Mouse (Mus musculus): Measurements from ENCODE around the gene Zfp791. TPM values are rescaled to one million over a fixed set of nuclear protein-coding genes. Genes with fewer than 3 reads are reported as not detected.

Gene Zfp791
- polyA plus RNA-seq, 1 experiment from 2014 or later, result 1.1 TPM

- peaks cover 34% of the 10 kb centered on the region for H3K36me3 ChIP-seq (ENCODE audit: control insufficient read depth, insufficient read depth)
- 0% methylated on average over 2 of the region's 2 CpGs for WGBS
- no peak for ATAC-seq (replicated peaks; ENCODE audit: extremely low read depth, insufficient read depth, low FRiP score)
These were observed 45.9 kb downstream of the Zfp791 start for GRCm38 (mm10) chr8:85076993-85077392.

GRCm38 (mm10) chr8:85076001-85076400, 46.9 kb downstream of the Zfp791 start:
- no peak for ATAC-seq (replicated peaks; ENCODE audit: extremely low read depth, insufficient read depth, low FRiP score)
- Histone ChIP-seq H3K4me2 (ENCODE audit: low read depth, low read length) (no peak overlapping the region), H3K4me3 (ENCODE audit: low read length) (no peak overlapping the region), H3K4me1 (ENCODE audit: control insufficient read depth, insufficient read depth, low read length) (peaks cover 19% of the 10 kb centered on the region), H3K9me3 (replicated peaks; ENCODE audit: control insufficient read depth, low read length) (no peaks in the 10 kb centered on the region), H3K9ac (ENCODE audit: low read length) (no peak overlapping the region), H3K36me3 (ENCODE audit: control insufficient read depth, insufficient read depth) (peaks cover 34% of the 10 kb centered on the region), H3K27me3 (ENCODE audit: control insufficient read depth, insufficient read depth, low read length) (no peaks in the 10 kb centered on the region), H3K27ac (ENCODE audit: low read length) (no peak overlapping the region)
- WGBS, result 76% methylated on average over 9 of the region's 9 CpGs

More at GRCm38 (mm10) chr8:85076993-85077392, 45.9 kb downstream of the Zfp791 start:
- no peak overlapping the region for H3K27ac ChIP-seq (ENCODE audit: low read length)
- no peak overlapping the region for H3K4me3 ChIP-seq (ENCODE audit: low read length)
- no peak overlapping the region for H3K4me2 ChIP-seq (ENCODE audit: low read depth, low read length)
- H3K9me3 ChIP-seq (replicated peaks; ENCODE audit: control insufficient read depth, low read length), result no peaks in the 10 kb centered on the region
- H3K4me1 ChIP-seq (ENCODE audit: control insufficient read depth, insufficient read depth, low read length), result peaks cover 22% of the 10 kb centered on the region
- no peaks in the 10 kb centered on the region for H3K27me3 ChIP-seq (ENCODE audit: control insufficient read depth, insufficient read depth, low read length)
- no peak overlapping the region for H3K9ac ChIP-seq (ENCODE audit: low read length)

- Histone ChIP-seq H3K9ac (ENCODE audit: low read length) (no peak overlapping the region), H3K4me3 (ENCODE audit: low read length) (no peak overlapping the region), H3K4me1 (ENCODE audit: control insufficient read depth, insufficient read depth, low read length) (peaks cover 15% of the 10 kb centered on the region), H3K27me3 (ENCODE audit: control insufficient read depth, insufficient read depth, low read length) (no peaks in the 10 kb centered on the region), H3K36me3 (ENCODE audit: control insufficient read depth, insufficient read depth) (peaks cover 34% of the 10 kb centered on the region), H3K27ac (ENCODE audit: low read length) (no peak overlapping the region), H3K9me3 (replicated peaks; ENCODE audit: control insufficient read depth, low read length) (no peaks in the 10 kb centered on the region), H3K4me2 (ENCODE audit: low read depth, low read length) (no peak overlapping the region)
- WGBS, result 89% methylated on average over 10 of the region's 10 CpGs
- no peak for ATAC-seq (replicated peaks; ENCODE audit: extremely low read depth, insufficient read depth, low FRiP score)
These were observed 48.3 kb downstream of the Zfp791 start for GRCm38 (mm10) chr8:85074617-85075016.

- Histone ChIP-seq H3K27me3 (ENCODE audit: control insufficient read depth, insufficient read depth, low read length) (no peaks in the 10 kb centered on the region), H3K9ac (ENCODE audit: low read length) (no peak overlapping the region), H3K9me3 (replicated peaks; ENCODE audit: control insufficient read depth, low read length) (no peaks in the 10 kb centered on the region), H3K4me2 (ENCODE audit: low read depth, low read length) (no peak overlapping the region), H3K27ac (ENCODE audit: low read length) (no peak overlapping the region), H3K36me3 (ENCODE audit: control insufficient read depth, insufficient read depth) (peaks cover 34% of the 10 kb centered on the region), H3K4me1 (ENCODE audit: control insufficient read depth, insufficient read depth, low read length) (peaks cover 14% of the 10 kb centered on the region), H3K4me3 (ENCODE audit: low read length) (no peak overlapping the region)
- no peak for ATAC-seq (replicated peaks; ENCODE audit: extremely low read depth, insufficient read depth, low FRiP score)
- WGBS, result 79% methylated on average over 10 of the region's 10 CpGs
These were observed 48.7 kb downstream of the Zfp791 start for GRCm38 (mm10) chr8:85074167-85074566.

- ATAC-seq (replicated peaks; ENCODE audit: extremely low read depth, insufficient read depth, low FRiP score), result no peak
- H3K9me3 ChIP-seq (replicated peaks; ENCODE audit: control insufficient read depth, low read length), result no peaks in the 10 kb centered on the region
- no peak overlapping the region for H3K27ac ChIP-seq (ENCODE audit: low read length)
- no peaks in the 10 kb centered on the region for H3K27me3 ChIP-seq (ENCODE audit: control insufficient read depth, insufficient read depth, low read length)
- H3K36me3 ChIP-seq (ENCODE audit: control insufficient read depth, insufficient read depth), result peaks cover 27% of the 10 kb centered on the region
- H3K4me3 ChIP-seq (ENCODE audit: low read length), result no peak overlapping the region
- no peak overlapping the region for H3K9ac ChIP-seq (ENCODE audit: low read length)
- peaks cover 9% of the 10 kb centered on the region for H3K4me1 ChIP-seq (ENCODE audit: control insufficient read depth, insufficient read depth, low read length)
- 85% methylated on average over 15 of the region's 15 CpGs for WGBS
- no peak overlapping the region for H3K4me2 ChIP-seq (ENCODE audit: low read depth, low read length)
These were observed 49.8 kb downstream of the Zfp791 start for GRCm38 (mm10) chr8:85073041-85073612.

- Histone ChIP-seq H3K4me2 (ENCODE audit: low read depth, low read length) (peak overlapping the region; percentile 87), H3K36me3 (ENCODE audit: control insufficient read depth, insufficient read depth) (peaks cover 27% of the 10 kb centered on the region), H3K9ac (ENCODE audit: low read length) (peak overlapping the region; percentile 96), H3K27me3 (ENCODE audit: control insufficient read depth, insufficient read depth, low read length) (no peaks in the 10 kb centered on the region), H3K4me3 (ENCODE audit: low read length) (peak overlapping the region; percentile 95), H3K9me3 (replicated peaks; ENCODE audit: control insufficient read depth, low read length) (no peaks in the 10 kb centered on the region), H3K27ac (ENCODE audit: low read length) (peak overlapping the region; percentile 98), H3K4me1 (ENCODE audit: control insufficient read depth, insufficient read depth, low read length) (peaks cover 9% of the 10 kb centered on the region)
- no peak for ATAC-seq (replicated peaks; ENCODE audit: extremely low read depth, insufficient read depth, low FRiP score)
- 39% methylated on average over 9 of the region's 9 CpGs for WGBS
These were observed 50.4 kb downstream of the Zfp791 start for GRCm38 (mm10) chr8:85072364-85072929.

GRCm38 (mm10) chr8:85071514-85072281, 51.2 kb downstream of the Zfp791 start, which contains the start of gene Dhps:
Dhps (plus strand) TSS chr8:85071757.
- peaks cover 26% of the 10 kb centered on the region for H3K36me3 ChIP-seq (ENCODE audit: control insufficient read depth, insufficient read depth)
- H3K4me2 ChIP-seq (ENCODE audit: low read depth, low read length), result peak within 1 kb of the TSS; percentile 87
- no peaks in the 10 kb centered on the region for H3K9me3 ChIP-seq (replicated peaks; ENCODE audit: control insufficient read depth, low read length)
- ATAC-seq (replicated peaks; ENCODE audit: extremely low read depth, insufficient read depth, low FRiP score), result peak; percentile 92
- H3K4me3 ChIP-seq (ENCODE audit: low read length), result peak within 1 kb of the TSS; percentile 95
- H3K27ac ChIP-seq (ENCODE audit: low read length), result peak within 1 kb of the TSS; percentile 98
- WGBS, result under 1% methylated on average over 68 of the region's 68 CpGs
- H3K27me3 ChIP-seq (ENCODE audit: control insufficient read depth, insufficient read depth, low read length), result no peaks in the 10 kb centered on the region
- H3K9ac ChIP-seq (ENCODE audit: low read length), result peak within 1 kb of the TSS; percentile 96
- peaks cover 9% of the 10 kb centered on the region for H3K4me1 ChIP-seq (ENCODE audit: control insufficient read depth, insufficient read depth, low read length)

GRCm38 (mm10) chr8:85071041-85071440, 51.9 kb downstream of the Zfp791 start:
- peaks cover 19% of the 10 kb centered on the region for H3K36me3 ChIP-seq (ENCODE audit: control insufficient read depth, insufficient read depth)
- H3K4me1 ChIP-seq (ENCODE audit: control insufficient read depth, insufficient read depth, low read length), result peaks cover 9% of the 10 kb centered on the region
- H3K27ac ChIP-seq (ENCODE audit: low read length), result peak overlapping the region; percentile 98
- H3K9ac ChIP-seq (ENCODE audit: low read length), result peak overlapping the region; percentile 96
- H3K4me2 ChIP-seq (ENCODE audit: low read depth, low read length), result peak overlapping the region; percentile 87
- no peak for ATAC-seq (replicated peaks; ENCODE audit: extremely low read depth, insufficient read depth, low FRiP score)
- 83% methylated on average over 5 of the region's 5 CpGs for WGBS
- H3K9me3 ChIP-seq (replicated peaks; ENCODE audit: control insufficient read depth, low read length), result no peaks in the 10 kb centered on the region
- H3K4me3 ChIP-seq (ENCODE audit: low read length), result peak overlapping the region; percentile 95
- no peaks in the 10 kb centered on the region for H3K27me3 ChIP-seq (ENCODE audit: control insufficient read depth, insufficient read depth, low read length)

- Histone ChIP-seq H3K9me3 (replicated peaks; ENCODE audit: control insufficient read depth, low read length) (no peaks in the 10 kb centered on the region), H3K4me2 (ENCODE audit: low read depth, low read length) (no peak within 1 kb of the TSS), H3K4me3 (ENCODE audit: low read length) (no peak within 1 kb of the TSS), H3K27ac (ENCODE audit: low read length) (no peak within 1 kb of the TSS), H3K9ac (ENCODE audit: low read length) (no peak within 1 kb of the TSS), H3K4me1 (ENCODE audit: control insufficient read depth, insufficient read depth, low read length) (peaks cover 9% of the 10 kb centered on the region), H3K27me3 (ENCODE audit: control insufficient read depth, insufficient read depth, low read length) (no peaks in the 10 kb centered on the region), H3K36me3 (ENCODE audit: control insufficient read depth, insufficient read depth) (no peaks in the 10 kb centered on the region)
- no peak for ATAC-seq (replicated peaks; ENCODE audit: extremely low read depth, insufficient read depth, low FRiP score)
These were observed 54.9 kb downstream of the Zfp791 start, which contains the start of gene Gm5741 for GRCm38 (mm10) chr8:85067982-85068381. Gm5741 (minus strand) TSS chr8:85067982.
